Comparison of ENCODE assay signal across 9 mouse cellular contexts in genomic region chr19:46809031-46809430, GRCm38 (mm10).
"Had no signal": no experiment of that assay in that cellular context is flagged by ENCODE, and none has a peak within 500 bp of the region (broad histone marks: within the 10 kb centered on the region; RNA-seq: fewer than 3 reads in every experiment).

No protein-coding gene starts in this region.

- DNase-seq: gastrocnemius, postnatal 14 days; gastrocnemius, postnatal 36 days; heart, adult 11 months; heart, adult 2 months; heart, postnatal 4 days; kidney, postnatal 4 days; liver; liver, embryonic 13.5 days; liver, postnatal 0 days had no signal
